Mouse (Mus musculus) neutrophil, adult 65 days (primary cell): ENCODE measurements around the gene Casc1. TPM values are rescaled to one million over a fixed set of nuclear protein-coding genes. Genes with fewer than 3 reads are reported as not detected.

Experiments
- total RNA-seq: library from RNA; stranded (reverse); gene quantifications from 2 replicates; pipeline ENCODE4 v1.2.4, GENCODE M21; 2023

Casc1 gene
- 0.61 and 1.2 TPM in 2 replicates for total RNA-seq

DNA sequence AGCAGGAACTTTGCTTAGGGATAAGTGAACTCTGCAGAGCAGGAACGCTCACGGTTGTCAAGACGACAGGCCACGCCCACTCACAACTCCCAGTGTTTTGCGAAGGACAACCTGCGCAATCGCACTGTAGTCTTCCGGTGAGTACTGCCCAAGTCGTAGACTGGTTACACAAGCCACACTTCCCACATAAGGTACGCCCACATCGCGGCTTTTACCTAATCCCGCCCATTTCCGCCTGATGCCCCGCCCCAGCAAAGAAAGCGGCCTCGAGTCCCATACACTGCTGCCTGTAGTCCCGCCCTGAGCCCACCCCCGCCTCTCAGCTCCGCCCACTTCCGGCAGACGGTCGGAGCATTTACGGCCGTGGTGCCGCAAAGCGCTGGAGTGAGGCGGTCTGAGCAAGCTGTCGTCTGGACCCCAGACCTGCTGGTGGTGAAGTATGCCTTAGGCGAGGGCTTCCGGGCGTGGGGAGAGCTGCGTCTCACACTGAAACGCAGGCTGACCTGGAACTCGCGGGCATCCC is at the start of gene Casc1, which contains the start of gene Etfrf1:
Gene Casc1 (minus strand): TSS at position 190 of the 523 bp plus-strand sequence.
Gene Etfrf1 (plus strand): TSS at position 319 of the 523 bp plus-strand sequence.

DNA sequence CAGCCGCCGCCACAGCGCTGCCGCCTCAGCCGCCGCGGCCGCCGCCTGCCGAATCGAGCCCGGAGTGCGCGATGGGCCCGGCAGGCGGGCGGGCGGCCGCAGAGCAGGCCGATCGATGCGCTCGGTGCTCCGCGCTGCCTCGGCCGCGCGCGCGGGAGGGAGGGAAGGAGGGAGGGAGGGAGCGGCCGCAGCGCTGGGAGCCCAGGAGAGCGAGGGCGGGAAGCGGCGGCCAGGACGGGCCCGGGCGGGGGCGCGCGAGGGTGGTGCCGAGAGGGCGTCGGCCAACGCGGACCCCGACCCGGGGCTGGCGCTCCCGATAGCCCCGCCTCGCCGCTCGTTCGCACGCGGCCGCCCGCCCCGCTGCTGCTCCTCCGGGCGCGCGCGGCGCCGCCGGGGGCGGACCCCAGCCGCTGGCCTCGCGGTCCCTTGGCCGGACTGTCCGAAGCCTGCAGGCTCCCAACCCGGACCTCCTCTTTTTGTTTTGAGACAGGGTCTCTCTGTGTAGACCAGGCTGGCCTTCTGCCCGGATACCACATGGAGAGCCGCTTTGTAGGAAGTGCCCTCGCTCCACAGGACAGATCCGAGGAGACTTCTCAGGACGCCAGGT is 39.5 kb upstream of the Casc1 start, which contains the start of gene Kras:
Gene Kras (minus strand): TSS at position 55 of the 607 bp plus-strand sequence.

Other genes starting within 250 kb of the Casc1 start
- gene Bcat1, start 134.8 kb downstream of the Casc1 start, total RNA-seq: 0.41 and 0.44 TPM in 2 replicates
- gene Lrmp, start 95.4 kb downstream of the Casc1 start, total RNA-seq: 152 and 178 TPM in 2 replicates
- gene Etfrf1, start 129 bp upstream of the Casc1 start, total RNA-seq: 18.3 and 20.7 TPM in 2 replicates
- 92.7 and 143 TPM in 2 replicates for gene Kras, start 39.2 kb upstream of the Casc1 start, total RNA-seq